Mouse (Mus musculus) forebrain, embryonic 12.5 days (tissue): ENCODE data around the gene Zfp385b. TPM values are rescaled to one million over a fixed set of nuclear protein-coding genes. Genes with fewer than 3 reads are reported as not detected.

Experiments
- ATAC-seq: fragments of 200-750 bp; cut with Nextera tagmentation; 2 replicates; pipeline ENCODE4 v1.8.0; 2017; ENCODE audit warnings: moderate TSS enrichment; ENCODE audit not compliant: low FRiP score
- H3K27ac ChIP-seq: fragments of 300-500 bp; sonication (generic); 2 replicates; pipeline ENCODE4 v1.5.1; 2016; ENCODE audit warnings: mild to moderate bottlenecking
- H3K27me3 ChIP-seq: fragments of 300-500 bp; sonication (generic); 2 replicates; pipeline ENCODE4 v1.6.1; 2016; ENCODE audit warnings: mild to moderate bottlenecking
- H3K36me3 ChIP-seq: fragments of 300-500 bp; sonication (generic); replicated peaks from 2 replicates; pipeline ENCODE4 v1.6.1; 2016; ENCODE audit warnings: mild to moderate bottlenecking
- H3K4me1 ChIP-seq: fragments of 300-500 bp; sonication (generic); 2 replicates; pipeline ENCODE4 v1.6.1; 2016
- H3K4me2 ChIP-seq: fragments of 300-500 bp; sonication (generic); 2 replicates; pipeline ENCODE4 v1.6.1; 2016; ENCODE audit warnings: mild to moderate bottlenecking, moderate library complexity
- H3K4me3 ChIP-seq: fragments of 300-500 bp; sonication (generic); replicated peaks from 2 replicates; pipeline ENCODE4 v1.5.1; 2016; ENCODE audit warnings: mild to moderate bottlenecking
- H3K9ac ChIP-seq: fragments of 300-500 bp; sonication (generic); 2 replicates; pipeline ENCODE4 v1.6.1; 2016; ENCODE audit warnings: mild to moderate bottlenecking
- H3K9me3 ChIP-seq: fragments of 300-500 bp; sonication (generic); 2 replicates; pipeline ENCODE4 v1.6.1; 2016
- WGBS: fragments of 180-500 bp; shearing (Covaris S2); methylation state at CpG from one replicate; pipeline ENCODE4 v1.1.7; 2016; 5-methylcytosine and 5-hydroxymethylcytosine counted together
- polyA plus RNA-seq: library from polyadenylated mRNA; unstranded; fragments of >200 nt; fragmentation: Nextera tagmentation; extraction: Ambion mirVana; gene quantifications from 2 replicates; pipeline ENCODE4 v1.2.1, GENCODE M21; 2016

Gene Zfp385b
- polyA plus RNA-seq, 1 experiment from 2014 or later, result 2.9 TPM

DNA sequence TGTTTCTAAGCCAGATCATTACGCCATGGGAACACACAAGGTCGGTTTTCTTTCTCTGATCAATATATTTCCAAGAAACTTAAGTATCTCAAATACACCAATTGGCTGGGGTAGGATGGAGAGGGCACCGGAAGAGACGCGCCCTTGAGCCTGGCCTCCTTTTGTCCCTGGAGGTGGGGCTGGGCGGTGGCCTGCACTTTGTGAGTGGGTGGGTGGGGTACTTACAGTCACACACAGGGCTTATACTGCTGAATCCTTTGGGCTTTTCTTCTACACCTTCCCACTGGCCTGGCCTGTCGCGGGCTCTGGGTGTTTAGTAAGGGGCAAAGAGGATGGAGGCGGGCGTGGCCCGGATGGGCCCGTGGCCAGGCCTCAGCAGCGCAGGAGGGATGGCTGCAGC, 407.8 kb downstream of the Zfp385b start:
- Histone ChIP-seq H3K4me1 (no peaks in the 10 kb centered on the region), H3K27ac (no peak overlapping the region), H3K27me3 (no peaks in the 10 kb centered on the region), H3K9ac (no peak overlapping the region), H3K9me3 (no peaks in the 10 kb centered on the region), H3K4me2 (no peak overlapping the region), H3K4me3 (no peak overlapping the region), H3K36me3 (no peaks in the 10 kb centered on the region)
- no peak for ATAC-seq
- WGBS, result 86% methylated on average over 13 of the region's 13 CpGs

DNA sequence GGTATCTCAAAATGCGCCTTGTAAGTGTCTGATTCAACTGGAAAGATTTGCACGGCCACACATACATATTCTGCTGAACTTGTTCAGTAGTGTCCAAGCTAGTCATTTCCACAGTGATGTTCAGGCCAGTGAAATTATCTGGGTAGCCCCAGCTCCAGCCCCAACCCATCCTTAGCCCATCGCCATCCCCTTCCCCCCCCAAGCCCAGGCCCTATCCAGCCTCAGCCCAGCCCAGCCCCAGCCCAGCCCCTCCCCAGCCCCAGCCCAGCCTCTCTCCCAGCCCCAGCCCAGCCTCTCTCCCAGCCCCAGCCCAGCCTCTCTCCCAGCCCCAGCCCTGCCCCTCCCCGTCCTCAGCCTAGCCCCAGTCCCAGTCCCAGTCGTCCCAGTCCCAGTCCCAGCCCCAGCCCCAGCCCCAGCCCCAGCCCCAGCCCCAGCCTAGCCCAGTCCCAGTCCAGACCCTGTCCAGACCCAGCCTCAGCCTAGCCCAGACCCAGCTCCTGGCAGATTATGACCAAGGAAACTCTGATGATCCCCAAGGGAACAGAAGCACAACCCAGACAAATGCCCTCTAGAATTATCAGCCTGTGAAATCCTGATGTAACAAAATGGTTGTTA, 409.8 kb downstream of the Zfp385b start:
- Histone ChIP-seq H3K27ac (no peak overlapping the region), H3K27me3 (no peaks in the 10 kb centered on the region), H3K9me3 (no peaks in the 10 kb centered on the region), H3K4me1 (no peaks in the 10 kb centered on the region), H3K4me2 (no peak overlapping the region), H3K9ac (no peak overlapping the region), H3K36me3 (no peaks in the 10 kb centered on the region), H3K4me3 (no peak overlapping the region)
- no peak for ATAC-seq
- 53% methylated on average over 5 of the region's 5 CpGs for WGBS

DNA sequence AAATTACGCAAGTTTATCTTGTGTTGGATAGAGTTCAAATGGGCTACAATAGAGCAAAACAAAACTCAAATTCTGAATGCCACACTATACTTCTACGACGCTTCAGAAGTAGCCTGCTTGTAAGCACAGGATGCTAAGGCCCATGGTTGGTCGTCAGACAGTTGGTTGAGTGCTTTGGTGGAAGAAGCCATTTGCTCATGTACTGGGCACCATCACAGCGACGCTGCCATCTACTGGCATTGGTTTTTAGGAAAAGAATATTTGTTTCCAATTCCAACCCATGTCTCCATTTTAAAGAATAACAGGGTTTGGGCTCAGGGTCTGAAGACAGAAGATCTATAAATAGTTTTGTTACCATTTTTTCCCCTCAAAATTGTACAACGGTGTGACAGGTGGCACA, 410.5 kb downstream of the Zfp385b start:
- H3K4me2 ChIP-seq, result no peak overlapping the region
- H3K36me3 ChIP-seq, result no peaks in the 10 kb centered on the region
- no peak overlapping the region for H3K9ac ChIP-seq
- no peaks in the 10 kb centered on the region for H3K4me1 ChIP-seq
- ATAC-seq, result no peak
- no peaks in the 10 kb centered on the region for H3K27me3 ChIP-seq
- H3K9me3 ChIP-seq, result no peaks in the 10 kb centered on the region
- WGBS, result 69% methylated on average over 7 of the region's 7 CpGs
- H3K4me3 ChIP-seq, result no peak overlapping the region
- H3K27ac ChIP-seq, result no peak overlapping the region

DNA sequence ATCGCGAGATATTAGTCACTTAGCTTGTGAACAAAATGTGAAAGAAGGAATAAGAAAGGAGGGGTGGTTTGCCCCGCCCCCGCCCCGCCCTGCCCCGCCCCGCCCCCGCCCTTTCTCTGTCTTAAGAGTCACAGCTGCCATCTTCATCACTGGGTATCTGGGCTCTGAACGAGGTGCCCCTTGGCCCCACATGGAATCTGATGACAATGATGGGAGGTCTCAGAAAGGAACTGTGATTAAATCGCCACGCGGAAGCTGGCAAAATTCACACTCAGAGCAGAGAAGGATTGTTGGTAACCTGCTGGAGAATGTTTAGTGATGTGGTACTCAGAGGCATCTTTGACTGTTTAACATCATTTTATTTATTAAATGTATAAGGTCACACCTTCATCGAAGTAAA, 417.1 kb downstream of the Zfp385b start:
- H3K9me3 ChIP-seq, result no peaks in the 10 kb centered on the region
- H3K36me3 ChIP-seq, result no peaks in the 10 kb centered on the region
- H3K4me2 ChIP-seq, result peak overlapping the region; percentile 45
- H3K27me3 ChIP-seq, result no peaks in the 10 kb centered on the region
- WGBS, result 25% methylated on average over 13 of the region's 13 CpGs
- H3K4me1 ChIP-seq, result peaks cover 8% of the 10 kb centered on the region
- no peak for ATAC-seq
- peak overlapping the region; percentile 19 for H3K4me3 ChIP-seq
- H3K9ac ChIP-seq, result no peak overlapping the region
- no peak overlapping the region for H3K27ac ChIP-seq

DNA sequence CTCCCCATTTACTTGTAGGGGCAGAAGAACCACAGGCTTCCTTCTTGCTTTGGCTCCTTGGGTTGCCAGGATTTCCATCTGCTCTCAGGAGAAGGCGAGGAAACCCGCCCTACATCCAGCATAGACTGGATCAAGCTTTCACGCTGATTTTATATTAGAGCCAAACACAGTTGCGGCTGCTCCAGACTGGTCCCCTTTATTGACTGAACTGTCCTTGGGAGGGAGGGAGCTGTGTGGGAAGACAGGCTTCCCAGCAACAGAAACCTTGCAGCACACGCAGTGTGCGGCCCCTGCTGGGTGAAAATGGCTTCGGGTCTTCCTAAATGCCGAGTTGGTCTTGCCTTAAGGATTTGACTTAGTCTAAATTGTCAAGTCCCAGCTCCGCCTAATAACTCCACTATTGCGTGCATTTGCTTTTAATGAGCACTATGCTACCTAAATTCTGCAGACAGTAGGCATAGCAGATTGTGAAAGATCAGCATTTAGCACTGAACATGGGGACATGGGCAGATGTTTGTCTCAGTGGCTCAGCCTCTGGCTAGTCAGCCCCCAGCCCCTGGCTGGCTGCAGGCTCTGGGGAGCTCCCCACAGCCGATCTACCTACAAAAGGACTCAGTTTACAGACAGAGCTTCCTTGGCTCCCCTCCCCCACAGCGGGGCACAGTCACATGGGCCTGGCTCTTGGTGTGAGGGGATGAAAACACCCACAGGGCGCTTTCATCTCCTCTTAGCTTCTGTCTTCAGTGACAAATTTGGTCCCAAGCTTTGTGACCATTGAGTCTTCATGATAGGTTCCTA, 417.8 kb downstream of the Zfp385b start:
- Histone ChIP-seq H3K9me3 (no peaks in the 10 kb centered on the region), H3K4me3 (peak overlapping the region; percentile 19), H3K27me3 (no peaks in the 10 kb centered on the region), H3K4me1 (peaks cover 8% of the 10 kb centered on the region), H3K9ac (no peak overlapping the region), H3K36me3 (no peaks in the 10 kb centered on the region), H3K4me2 (peak overlapping the region; percentile 45), H3K27ac (no peak overlapping the region)
- peak; percentile 68 for ATAC-seq
- 15% methylated on average over 13 of the region's 13 CpGs for WGBS

DNA sequence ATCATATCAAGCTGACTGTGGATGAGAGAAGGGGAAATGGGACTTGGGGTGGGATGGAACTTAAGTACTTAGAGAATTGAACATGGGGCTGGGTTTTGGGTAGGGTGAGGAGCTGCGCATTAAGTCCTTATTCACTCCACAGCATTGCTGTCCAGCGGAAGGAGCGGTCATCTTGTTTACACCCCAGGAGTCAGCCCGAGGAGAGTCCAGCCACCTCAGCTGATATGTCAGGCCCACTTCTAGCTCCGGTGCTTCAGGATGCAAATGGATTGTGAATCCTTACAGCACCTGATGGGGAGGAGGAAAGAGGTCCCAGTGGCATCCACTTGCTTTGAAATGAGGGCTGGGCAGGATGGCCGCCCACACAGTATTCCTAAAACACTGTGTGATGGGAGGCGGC, 425.6 kb downstream of the Zfp385b start:
- H3K9me3 ChIP-seq, result no peaks in the 10 kb centered on the region
- no peak overlapping the region for H3K4me3 ChIP-seq
- ATAC-seq, result no peak
- no peak overlapping the region for H3K9ac ChIP-seq
- no peaks in the 10 kb centered on the region for H3K4me1 ChIP-seq
- no peaks in the 10 kb centered on the region for H3K27me3 ChIP-seq
- no peak overlapping the region for H3K27ac ChIP-seq
- no peaks in the 10 kb centered on the region for H3K36me3 ChIP-seq
- H3K4me2 ChIP-seq, result no peak overlapping the region
- WGBS, result 94% methylated on average over 7 of the region's 7 CpGs

DNA sequence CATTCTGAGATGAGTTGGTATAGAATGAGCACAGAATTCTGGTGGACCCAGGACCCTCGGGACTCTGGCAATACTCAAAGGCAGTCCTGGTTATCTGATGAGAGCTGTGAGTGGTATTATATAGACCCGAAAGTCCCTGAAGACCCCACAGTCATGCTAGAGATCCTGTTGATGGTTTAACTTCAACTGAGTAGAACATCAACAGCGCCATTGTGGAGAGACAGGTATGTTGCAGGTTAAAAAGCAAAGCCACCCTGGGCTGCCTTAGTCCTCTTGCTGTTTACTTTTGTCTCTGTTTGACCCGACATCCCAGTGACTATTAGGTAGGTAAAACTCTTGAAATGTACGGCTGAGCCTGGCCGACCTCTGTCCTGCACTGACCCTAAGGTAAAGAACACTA, 431.3 kb downstream of the Zfp385b start:
- Histone ChIP-seq H3K27ac (no peak overlapping the region), H3K4me3 (no peak overlapping the region), H3K27me3 (no peaks in the 10 kb centered on the region), H3K4me1 (no peaks in the 10 kb centered on the region), H3K36me3 (no peaks in the 10 kb centered on the region), H3K9ac (no peak overlapping the region), H3K4me2 (no peak overlapping the region), H3K9me3 (no peaks in the 10 kb centered on the region)
- 88% methylated on average over 6 of the region's 6 CpGs for WGBS
- no peak for ATAC-seq

DNA sequence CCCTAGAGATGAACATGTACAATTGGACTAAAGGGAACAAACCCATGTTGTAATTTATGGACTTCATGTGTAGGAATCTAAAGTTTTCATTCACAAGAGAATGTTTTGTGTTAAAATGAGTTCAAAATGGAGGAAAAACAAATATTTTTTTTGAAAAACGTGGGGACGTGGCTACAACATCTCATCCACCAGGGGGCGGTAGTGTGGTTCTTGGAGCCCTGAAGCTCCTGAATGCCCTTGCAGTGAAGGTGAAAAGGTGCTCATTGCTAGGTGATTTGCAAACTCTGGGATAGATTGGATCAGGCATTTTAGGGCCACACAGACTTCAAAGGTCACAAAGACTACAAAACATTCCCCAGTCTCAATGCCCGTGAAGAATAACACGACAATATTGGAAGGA, 432.9 kb downstream of the Zfp385b start:
- H3K27ac ChIP-seq, result no peak overlapping the region
- H3K4me3 ChIP-seq, result no peak overlapping the region
- no peak overlapping the region for H3K9ac ChIP-seq
- H3K4me1 ChIP-seq, result no peaks in the 10 kb centered on the region
- no peak for ATAC-seq
- 38% methylated on average over 5 of the region's 5 CpGs for WGBS
- no peaks in the 10 kb centered on the region for H3K27me3 ChIP-seq
- no peak overlapping the region for H3K4me2 ChIP-seq
- H3K9me3 ChIP-seq, result no peaks in the 10 kb centered on the region
- no peaks in the 10 kb centered on the region for H3K36me3 ChIP-seq

DNA sequence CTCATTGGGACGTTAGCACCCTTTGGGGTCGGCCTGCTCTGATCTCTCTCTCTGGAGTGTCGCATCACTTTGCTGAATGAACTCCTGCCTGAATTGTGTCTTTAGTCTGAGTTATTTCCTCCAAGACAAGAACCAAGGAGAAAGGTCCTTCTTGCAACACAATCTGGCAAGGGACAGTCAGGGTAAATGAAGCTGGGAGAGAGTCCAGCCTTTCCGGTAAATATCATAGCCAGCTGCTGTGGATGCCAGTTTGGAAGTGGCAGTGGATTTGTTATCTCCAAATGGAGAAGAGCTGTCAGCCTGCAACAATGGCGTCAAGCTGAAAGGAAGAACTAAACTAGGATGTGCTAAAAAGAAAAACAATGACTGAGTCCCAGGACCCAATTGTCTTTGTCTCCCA, 436.7 kb downstream of the Zfp385b start:
- Histone ChIP-seq H3K27me3 (no peaks in the 10 kb centered on the region), H3K9me3 (no peaks in the 10 kb centered on the region), H3K36me3 (no peaks in the 10 kb centered on the region), H3K4me1 (no peaks in the 10 kb centered on the region), H3K9ac (no peak overlapping the region), H3K27ac (no peak overlapping the region), H3K4me2 (no peak overlapping the region), H3K4me3 (no peak overlapping the region)
- WGBS, result 87% methylated on average over 5 of the region's 5 CpGs
- ATAC-seq, result no peak

DNA sequence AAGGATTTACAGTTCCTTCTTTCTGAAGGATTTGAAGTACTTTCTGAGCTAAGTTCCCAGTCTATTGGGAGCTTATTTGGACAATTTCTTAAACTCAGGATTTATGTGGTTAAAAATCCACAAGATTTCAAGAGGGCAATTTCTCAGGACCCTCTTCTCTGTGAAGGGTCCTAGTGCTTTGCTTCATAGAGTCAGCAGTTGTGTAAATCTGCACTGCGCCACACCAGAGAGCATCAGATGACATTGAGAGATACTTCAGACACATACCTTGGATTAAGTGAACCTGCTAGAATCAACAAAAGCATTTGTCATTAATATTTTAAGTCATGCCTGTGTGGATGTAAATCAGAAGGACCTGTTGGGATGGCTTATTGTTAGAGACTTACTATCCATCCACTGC, 439.5 kb downstream of the Zfp385b start:
- Histone ChIP-seq H3K9me3 (no peaks in the 10 kb centered on the region), H3K9ac (no peak overlapping the region), H3K27ac (no peak overlapping the region), H3K27me3 (no peaks in the 10 kb centered on the region), H3K4me3 (no peak overlapping the region), H3K36me3 (no peaks in the 10 kb centered on the region), H3K4me2 (no peak overlapping the region), H3K4me1 (no peaks in the 10 kb centered on the region)
- WGBS, result 100% methylated on average over 1 of the region's 1 CpGs
- ATAC-seq, result no peak

DNA sequence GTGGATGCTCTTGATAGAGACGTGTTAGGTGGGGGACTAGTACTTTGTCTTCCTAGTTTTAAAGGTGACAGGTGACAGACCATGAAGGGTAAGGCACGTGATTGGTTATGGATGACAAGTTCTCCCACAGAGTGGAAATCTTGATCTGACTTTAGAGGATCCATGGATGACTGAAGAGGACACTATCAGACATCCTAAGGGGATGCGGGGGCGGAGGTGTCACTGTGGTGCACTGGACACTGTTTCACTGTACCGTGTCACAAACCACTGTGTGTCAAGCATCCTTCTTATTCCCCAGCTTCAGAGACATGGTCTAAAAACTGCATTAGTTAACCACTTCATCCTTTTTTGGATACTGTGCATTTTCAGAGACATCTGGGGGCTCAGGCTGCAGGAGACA, 440.1 kb downstream of the Zfp385b start:
- no peaks in the 10 kb centered on the region for H3K27me3 ChIP-seq
- H3K27ac ChIP-seq, result no peak overlapping the region
- no peaks in the 10 kb centered on the region for H3K9me3 ChIP-seq
- ATAC-seq, result no peak
- H3K36me3 ChIP-seq, result no peaks in the 10 kb centered on the region
- no peaks in the 10 kb centered on the region for H3K4me1 ChIP-seq
- no peak overlapping the region for H3K4me3 ChIP-seq
- no peak overlapping the region for H3K4me2 ChIP-seq
- WGBS, result 92% methylated on average over 5 of the region's 5 CpGs
- H3K9ac ChIP-seq, result no peak overlapping the region

DNA sequence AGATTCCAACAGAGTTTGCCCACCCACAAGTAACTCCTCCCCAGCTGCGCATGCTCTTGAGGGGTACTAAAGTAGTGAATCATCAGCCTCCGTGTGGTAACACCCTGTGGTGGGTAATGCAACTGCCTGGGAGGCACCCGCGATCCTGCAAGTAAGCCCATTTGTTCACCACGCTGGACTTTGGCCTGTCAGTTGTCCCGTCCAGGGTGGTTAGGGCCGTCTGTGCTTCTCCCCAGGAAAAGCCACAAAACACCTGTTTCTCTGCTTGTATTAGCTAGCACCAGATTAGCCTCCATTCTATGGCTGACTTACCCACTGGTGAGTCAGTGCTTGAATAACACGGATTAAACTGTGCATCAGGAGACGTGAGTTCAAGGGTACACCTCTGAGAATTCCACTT, 442.6 kb downstream of the Zfp385b start:
- Histone ChIP-seq H3K27ac (no peak overlapping the region), H3K36me3 (no peaks in the 10 kb centered on the region), H3K4me2 (no peak overlapping the region), H3K4me1 (no peaks in the 10 kb centered on the region), H3K4me3 (no peak overlapping the region), H3K9me3 (no peaks in the 10 kb centered on the region), H3K27me3 (no peaks in the 10 kb centered on the region), H3K9ac (no peak overlapping the region)
- 86% methylated on average over 9 of the region's 9 CpGs for WGBS
- no peak for ATAC-seq

DNA sequence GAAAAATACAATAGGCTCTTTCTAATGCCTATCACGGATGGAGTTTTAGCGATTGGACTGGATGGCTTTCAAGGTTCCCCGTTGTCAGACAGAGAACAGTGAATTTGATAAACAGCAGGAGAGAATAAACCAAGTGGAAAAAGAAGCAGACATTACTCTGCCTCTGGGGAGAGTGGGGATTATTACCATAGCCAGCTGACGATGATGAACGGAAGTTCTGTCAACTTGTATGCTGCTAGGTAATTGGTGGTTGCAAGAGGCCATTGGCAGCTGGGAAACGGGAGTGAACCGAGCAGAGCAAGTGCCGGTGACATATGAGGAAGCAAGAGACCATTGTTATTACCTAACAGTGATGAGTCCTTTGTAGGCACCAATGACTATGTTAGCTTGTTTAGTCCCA, 444.3 kb downstream of the Zfp385b start:
- WGBS, result 72% methylated on average over 8 of the region's 8 CpGs
- Histone ChIP-seq H3K4me2 (no peak overlapping the region), H3K27me3 (no peaks in the 10 kb centered on the region), H3K4me1 (no peaks in the 10 kb centered on the region), H3K9me3 (no peaks in the 10 kb centered on the region), H3K4me3 (no peak overlapping the region), H3K9ac (no peak overlapping the region), H3K36me3 (no peaks in the 10 kb centered on the region), H3K27ac (no peak overlapping the region)
- ATAC-seq, result peak; percentile 46
